Mouse (Mus musculus) kidney, adult 2 months (tissue): ENCODE measurements around the gene Omg.

Experiments
- CTCF ChIP-seq: fragments of 200-500 bp; conservative IDR thresholded peaks from 2 replicates; pipeline ENCODE4 v1.5.1; 2011; ENCODE audit warnings: low read depth, mild to moderate bottlenecking, control low read depth, low read length, moderate library complexity, mixed read lengths; ENCODE audit not compliant: insufficient read depth, insufficient read length
- POLR2A ChIP-seq: fragments of 200-500 bp; IDR thresholded peaks from one replicate; pipeline ENCODE4 v1.6.1; 2011; ENCODE audit warnings: low read depth, low read length, control low read depth

DNA sequence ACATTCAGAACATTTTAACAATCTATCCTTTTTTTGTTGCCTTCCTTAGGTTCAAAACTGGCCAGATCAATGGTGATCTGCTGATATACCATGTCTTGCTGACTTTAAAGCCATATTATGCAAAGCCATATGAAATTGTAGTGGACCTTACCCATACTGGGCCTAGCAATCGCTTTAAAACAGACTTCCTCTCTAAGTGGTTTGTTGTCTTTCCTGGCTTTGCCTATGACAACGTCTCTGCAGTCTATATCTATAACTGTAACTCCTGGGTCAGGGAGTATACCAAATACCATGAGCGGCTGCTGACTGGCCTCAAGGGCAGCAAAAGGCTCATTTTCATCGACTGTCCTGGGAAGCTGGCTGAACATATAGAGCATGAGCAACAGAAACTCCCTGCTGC lies 31.7 kb upstream of the Omg start:
- no peak for TF ChIP-seq CTCF
- TF ChIP-seq POLR2A: no peak
